Mouse (Mus musculus) lung, embryonic 16.5 days (tissue): ENCODE data around the gene Tnk2. TPM values are rescaled to one million over a fixed set of nuclear protein-coding genes. Genes with fewer than 3 reads are reported as not detected.

ENCODE experiments used
- ATAC-seq: fragments of 200-750 bp; cut with Nextera tagmentation; 2 replicates; pipeline ENCODE4 v1.8.0; 2017; ENCODE audit warnings: low read depth, mild to moderate bottlenecking, moderate library complexity
- H3K27ac ChIP-seq: fragments of 300-500 bp; sonication (generic); 2 replicates; pipeline ENCODE4 v1.5.1; 2014; ENCODE audit warnings: mild to moderate bottlenecking, control low read depth, low read length
- H3K27me3 ChIP-seq: fragments of 300-500 bp; sonication (generic); 2 replicates; pipeline ENCODE4 v1.6.1; 2014; ENCODE audit warnings: low read depth, low read length, mixed read lengths; ENCODE audit not compliant: control insufficient read depth, insufficient read depth
- H3K36me3 ChIP-seq: fragments of 300-500 bp; sonication (generic); 2 replicates; pipeline ENCODE4 v1.6.1; 2014; ENCODE audit warnings: low read length; ENCODE audit not compliant: control insufficient read depth, insufficient read depth
- H3K4me1 ChIP-seq: fragments of 300-500 bp; sonication (generic); replicated peaks from 2 replicates; pipeline ENCODE4 v1.6.1; 2014; ENCODE audit warnings: low read length, mixed read lengths; ENCODE audit not compliant: control insufficient read depth, insufficient read depth
- H3K4me2 ChIP-seq: fragments of 300-500 bp; sonication (generic); 2 replicates; pipeline ENCODE4 v1.6.1; 2014; ENCODE audit warnings: low read depth, low read length, control low read depth
- H3K4me3 ChIP-seq: fragments of 300-500 bp; sonication (generic); 2 replicates; pipeline ENCODE4 v1.5.1; 2014; ENCODE audit warnings: mild to moderate bottlenecking, low read length, control low read depth
- H3K9ac ChIP-seq: fragments of 300-500 bp; sonication (generic); 2 replicates; pipeline ENCODE4 v1.6.1; 2014; ENCODE audit warnings: low read length, control low read depth
- H3K9me3 ChIP-seq: fragments of 300-500 bp; sonication (generic); 2 replicates; pipeline ENCODE4 v1.6.1; 2016; ENCODE audit warnings: low read length; ENCODE audit not compliant: control insufficient read depth
- WGBS: fragments of 180-500 bp; shearing (Covaris S2); extraction: QIAGEN DNeasy Blood & Tissue Kit; methylation state at CpG from one replicate; pipeline ENCODE4 v1.1.7; 2014; 5-methylcytosine and 5-hydroxymethylcytosine counted together
- polyA plus RNA-seq: library from polyadenylated mRNA; unstranded; fragments of >200 nt; fragmentation: Nextera tagmentation; extraction: Ambion mirVana; gene quantifications from 2 replicates; pipeline ENCODE4 v1.2.1, GENCODE M21; 2015

Tnk2 gene
- polyA plus RNA-seq, 1 experiment from 2014 or later = 15.4 TPM

GRCm38 (mm10) chr16:32655534-32655933 is 11.9 kb downstream of the Tnk2 start:
- Histone ChIP-seq H3K27me3 (no peaks in the 10 kb centered on the region), H3K27ac (no peak overlapping the region), H3K4me3 (no peak overlapping the region), H3K9ac (no peak overlapping the region), H3K4me1 (peaks cover 59% of the 10 kb centered on the region), H3K36me3 (no peaks in the 10 kb centered on the region), H3K9me3 (no peaks in the 10 kb centered on the region), H3K4me2 (no peak overlapping the region)
- 77% methylated on average over 4 of the region's 4 CpGs for WGBS
- no peak for ATAC-seq

DNA sequence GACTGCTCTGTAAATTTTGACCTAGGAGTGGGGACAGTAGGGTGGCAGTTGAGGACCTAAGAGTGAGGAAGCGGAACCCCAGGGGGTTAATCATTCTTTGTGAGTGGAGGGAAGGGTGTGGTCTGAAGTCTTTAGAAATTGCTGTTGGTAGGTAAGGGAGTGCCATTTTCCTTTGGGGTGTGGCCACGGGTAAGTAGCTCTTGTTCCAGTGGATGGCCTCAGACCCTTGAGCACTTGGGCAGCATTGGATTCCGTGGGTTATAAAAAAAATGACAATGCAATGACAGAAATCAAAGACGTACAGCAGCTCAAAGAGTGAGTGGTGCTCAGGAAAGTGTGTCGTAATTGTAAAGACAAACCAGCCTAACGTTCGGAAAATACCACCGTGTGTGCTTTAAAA is 12.6 kb downstream of the Tnk2 start:
- peaks cover 63% of the 10 kb centered on the region for H3K4me1 ChIP-seq
- no peaks in the 10 kb centered on the region for H3K27me3 ChIP-seq
- peak overlapping the region; percentile 9; the same call in 1 of the 2 replicates for H3K4me2 ChIP-seq
- 47% methylated on average over 8 of the region's 8 CpGs for WGBS
- no peaks in the 10 kb centered on the region for H3K9me3 ChIP-seq
- peak overlapping the region; percentile 14 for H3K27ac ChIP-seq
- no peak overlapping the region for H3K9ac ChIP-seq
- no peak overlapping the region for H3K4me3 ChIP-seq
- H3K36me3 ChIP-seq = no peaks in the 10 kb centered on the region
- peak; percentile 19; the same call in 1 of the 2 replicates for ATAC-seq

DNA sequence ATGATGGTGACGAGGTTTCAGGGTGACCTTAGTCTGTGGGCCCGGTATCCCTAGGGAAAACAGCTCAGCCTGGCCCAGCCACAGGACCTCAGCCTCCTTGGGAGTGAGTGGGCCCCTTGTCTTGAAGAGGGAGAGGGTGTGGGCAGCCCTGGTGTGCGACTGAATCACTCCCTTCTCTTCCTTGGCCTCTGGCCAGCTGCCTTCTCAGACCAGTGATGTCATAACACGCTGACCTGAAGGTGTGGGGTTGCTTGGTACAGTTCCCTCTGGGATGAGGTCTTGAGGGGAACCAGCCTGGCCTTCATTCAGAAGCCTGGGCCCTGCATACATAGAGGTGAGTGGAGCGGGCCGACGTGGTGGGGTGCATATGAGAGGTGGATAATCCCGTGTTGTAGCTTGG is 13.1 kb downstream of the Tnk2 start:
- Histone ChIP-seq H3K27me3 (no peaks in the 10 kb centered on the region), H3K4me1 (peaks cover 66% of the 10 kb centered on the region), H3K9me3 (no peaks in the 10 kb centered on the region), H3K4me3 (no peak overlapping the region), H3K27ac (peak overlapping the region; percentile 14), H3K36me3 (no peaks in the 10 kb centered on the region), H3K4me2 (no peak overlapping the region), H3K9ac (no peak overlapping the region)
- ATAC-seq = 0 out of 2 replicates have a peak, but pooled peaks have one; percentile 8
- WGBS = 40% methylated on average over 8 of the region's 8 CpGs

DNA sequence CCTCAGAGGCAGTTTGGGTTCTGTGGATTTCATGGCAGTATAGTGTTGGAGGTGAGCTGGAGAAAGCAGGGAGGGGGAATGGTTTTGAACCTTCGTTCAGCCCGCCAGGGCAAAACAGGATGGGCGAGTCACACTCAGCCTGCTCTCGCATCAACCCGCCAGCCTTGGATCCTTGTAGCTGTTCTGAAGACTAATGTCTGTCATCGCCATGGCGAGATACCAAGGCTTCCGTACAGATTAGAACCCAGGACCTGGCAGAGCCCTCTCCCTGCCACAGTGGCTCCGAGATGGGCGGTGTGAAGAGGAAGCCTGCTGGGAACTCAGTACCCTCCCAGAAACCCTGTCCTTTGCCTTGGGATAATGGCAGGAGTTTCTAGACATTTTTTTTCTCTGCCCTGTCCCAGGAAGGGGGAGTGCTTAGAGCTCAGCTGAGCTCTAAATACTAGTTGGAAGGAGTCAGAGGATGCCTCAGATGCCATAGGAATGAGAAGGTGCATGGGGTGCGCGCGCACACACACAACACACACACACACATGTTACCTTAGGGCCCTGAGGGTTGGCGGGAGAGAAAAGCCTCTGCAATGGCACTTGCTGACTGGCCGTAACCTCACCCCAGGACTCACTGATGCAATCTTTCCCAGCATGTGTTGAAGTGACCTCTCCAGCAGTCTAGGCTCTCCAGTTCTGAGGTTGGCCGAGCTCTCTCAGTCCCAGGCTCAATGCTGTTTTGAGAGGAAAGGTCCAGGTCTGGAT is 14.0 kb downstream of the Tnk2 start:
- H3K4me1 ChIP-seq = peaks cover 75% of the 10 kb centered on the region
- no peak for ATAC-seq
- H3K4me2 ChIP-seq = no peak overlapping the region
- 0 out of 2 replicates have a peak overlapping the region, but pooled peaks have one; percentile 0 for H3K27ac ChIP-seq
- H3K27me3 ChIP-seq = no peaks in the 10 kb centered on the region
- WGBS = 75% methylated on average over 16 of the region's 16 CpGs
- no peaks in the 10 kb centered on the region for H3K9me3 ChIP-seq
- no peak overlapping the region for H3K4me3 ChIP-seq
- no peaks in the 10 kb centered on the region for H3K36me3 ChIP-seq
- no peak overlapping the region for H3K9ac ChIP-seq

- peak overlapping the region; percentile 55 for H3K4me2 ChIP-seq
- H3K9ac ChIP-seq = peak overlapping the region; percentile 60
- 2% methylated on average over 16 of the region's 21 CpGs for WGBS
- no peak for ATAC-seq
- peaks cover 82% of the 10 kb centered on the region for H3K4me1 ChIP-seq
- no peaks in the 10 kb centered on the region for H3K27me3 ChIP-seq
- peak overlapping the region; percentile 35 for H3K4me3 ChIP-seq
- no peaks in the 10 kb centered on the region for H3K9me3 ChIP-seq
- no peaks in the 10 kb centered on the region for H3K36me3 ChIP-seq
- H3K27ac ChIP-seq = peak overlapping the region; percentile 42; the same call in 1 of the 2 replicates
Measured at GRCm38 (mm10) chr16:32658743-32659171, 15.1 kb downstream of the Tnk2 start.

DNA sequence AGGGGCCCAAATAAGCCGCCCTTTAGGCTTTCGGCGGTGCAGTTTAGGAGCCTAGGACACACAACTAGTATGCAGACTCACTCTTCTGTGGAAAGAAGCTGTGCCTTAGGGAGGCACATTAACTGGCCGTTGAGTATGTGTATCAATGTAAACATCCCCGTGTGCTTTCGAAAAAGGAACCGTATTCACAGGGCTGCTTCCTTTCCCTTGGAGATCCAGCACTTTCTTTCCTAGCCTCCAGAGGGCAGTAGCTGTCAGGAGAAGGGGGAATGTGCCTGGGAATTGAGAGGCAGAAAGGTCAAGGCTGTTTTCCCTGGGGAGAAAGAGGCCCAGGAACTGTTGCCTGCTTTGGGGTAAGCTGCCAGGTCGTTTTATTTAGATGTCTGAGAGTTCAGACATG is 15.7 kb downstream of the Tnk2 start:
- Histone ChIP-seq H3K9me3 (no peaks in the 10 kb centered on the region), H3K4me3 (peak overlapping the region; percentile 35), H3K4me2 (peak overlapping the region; percentile 55), H3K27me3 (no peaks in the 10 kb centered on the region), H3K4me1 (peaks cover 80% of the 10 kb centered on the region), H3K36me3 (no peaks in the 10 kb centered on the region), H3K9ac (peak overlapping the region; percentile 60), H3K27ac (peak overlapping the region; percentile 98)
- ATAC-seq = no peak
- WGBS = 10% methylated on average over 8 of the region's 8 CpGs

- H3K4me3 ChIP-seq = no peak overlapping the region
- H3K36me3 ChIP-seq = no peaks in the 10 kb centered on the region
- H3K27me3 ChIP-seq = no peaks in the 10 kb centered on the region
- H3K9ac ChIP-seq = no peak overlapping the region
- no peak overlapping the region for H3K4me2 ChIP-seq
- 14% methylated on average over 1 of the region's 1 CpGs for WGBS
- H3K27ac ChIP-seq = peak overlapping the region; percentile 98
- no peak for ATAC-seq
- H3K9me3 ChIP-seq = no peaks in the 10 kb centered on the region
- peaks cover 84% of the 10 kb centered on the region for H3K4me1 ChIP-seq
Measured at GRCm38 (mm10) chr16:32660095-32660494, 16.4 kb downstream of the Tnk2 start.

- 6% methylated on average over 10 of the region's 10 CpGs for WGBS
- H3K4me2 ChIP-seq = peak overlapping the region; percentile 64
- H3K9me3 ChIP-seq = no peaks in the 10 kb centered on the region
- peak; percentile 84 for ATAC-seq
- peak overlapping the region; percentile 65 for H3K9ac ChIP-seq
- H3K4me3 ChIP-seq = peak overlapping the region; percentile 41
- H3K27me3 ChIP-seq = no peaks in the 10 kb centered on the region
- H3K27ac ChIP-seq = peak overlapping the region; percentile 98
- no peaks in the 10 kb centered on the region for H3K36me3 ChIP-seq
- peaks cover 91% of the 10 kb centered on the region for H3K4me1 ChIP-seq
Measured at GRCm38 (mm10) chr16:32660557-32661321, 17.1 kb downstream of the Tnk2 start.

DNA sequence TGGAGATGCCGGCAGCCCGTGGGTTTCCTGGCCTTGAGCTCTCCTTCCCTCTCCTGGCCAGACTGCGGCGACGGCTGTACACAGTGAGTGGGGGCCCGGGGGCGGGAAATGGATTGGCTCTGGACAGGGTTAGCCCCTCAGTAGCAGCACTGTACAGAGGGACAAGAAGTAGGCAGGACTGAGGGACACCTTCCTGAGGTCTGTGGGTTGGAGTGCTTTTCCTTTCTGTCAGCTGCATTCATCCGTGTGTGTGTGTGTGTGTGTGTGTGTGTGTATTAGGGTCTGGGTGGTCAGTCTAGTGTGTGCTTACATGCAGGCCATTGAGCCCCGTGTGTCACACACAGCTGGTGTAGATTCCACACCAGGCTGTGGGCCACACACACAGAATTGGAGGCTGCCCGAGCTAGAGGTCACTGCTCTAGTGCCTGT is 17.8 kb downstream of the Tnk2 start:
- 23% methylated on average over 10 of the region's 10 CpGs for WGBS
- Histone ChIP-seq H3K4me3 (peak overlapping the region; percentile 41), H3K36me3 (no peaks in the 10 kb centered on the region), H3K4me1 (peaks cover 91% of the 10 kb centered on the region), H3K9ac (peak overlapping the region; percentile 65), H3K27me3 (no peaks in the 10 kb centered on the region), H3K27ac (peak overlapping the region; percentile 98), H3K4me2 (peak overlapping the region; percentile 64), H3K9me3 (no peaks in the 10 kb centered on the region)
- ATAC-seq = peak; percentile 50
